ENCODE assay signal across 9 mouse cellular contexts in genomic region chr9:69987579-69987978, GRCm38 (mm10). TPM values are rescaled to one million over a fixed set of nuclear protein-coding genes. Genes with fewer than 3 reads are reported as not detected.
DNase-seq lines count a peak whose midpoint lies in the region; ATAC-seq and TF ChIP-seq lines count a peak whose summit lies in the region.
"Had no signal": no experiment of that assay in that cellular context is flagged by ENCODE, and none has a peak within 500 bp of the region (broad histone marks: within the 10 kb centered on the region; RNA-seq: fewer than 3 reads in every experiment).

No protein-coding gene starts in this region.

- H3K9me3 ChIP-seq in kidney, embryonic 16.5 days (ENCODE audit: low read length), result no peaks in the 10 kb centered on the region
- H3K9me3 ChIP-seq: embryonic facial prominence, embryonic 15.5 days had no signal

- no peak for ATAC-seq in kidney, embryonic 16.5 days (ENCODE audit: low FRiP score, low TSS enrichment)
- no peak for ATAC-seq in Patski

- POLR2A ChIA-PET in Patski (lab: Charles Lee), result interaction anchor here (0.7 kb wide), 1 partner anchor 9 kb away, joined by 3 read pairs; no protein-coding TSS in a partner anchor

- H3K27me3 ChIP-seq in kidney, adult 2 months (replicated peaks; ENCODE audit: control insufficient read depth, insufficient read depth, low read length), result no peaks in the 10 kb centered on the region
- H3K27me3 ChIP-seq in kidney, embryonic 16.5 days (ENCODE audit: insufficient read depth, low read length), result no peaks in the 10 kb centered on the region
- H3K27me3 ChIP-seq in Patski, result no peaks in the 10 kb centered on the region
- H3K27me3 ChIP-seq: embryonic facial prominence, embryonic 15.5 days had no signal

- H3K4me3 ChIP-seq in kidney, adult 2 months (ENCODE audit: insufficient read depth, low read depth, low read length), result no peak overlapping the region
- no peak overlapping the region for H3K4me3 ChIP-seq in kidney, embryonic 16.5 days (ENCODE audit: low read length)
- H3K4me3 ChIP-seq: embryonic facial prominence, embryonic 15.5 days had no signal

- CTCF ChIA-PET in Patski (lab: Charles Lee), result interaction anchor here (1.3 to 1.6 kb wide), 2 partner anchors 30 to 365 kb away, joined by 3 to 8 read pairs; no protein-coding TSS in a partner anchor

- H3K4me2 ChIP-seq in kidney, embryonic 16.5 days (replicated peaks; ENCODE audit: low read depth, low read length), result no peak overlapping the region
- H3K4me2 ChIP-seq: embryonic facial prominence, embryonic 15.5 days had no signal

- peak; percentile 72 for DNase-seq in kidney, adult 2 months
- no peak for DNase-seq in Patski (ENCODE audit: low read depth, low spot score)
- DNase-seq in embryo, embryonic 10 days (ENCODE audit: low spot score), result peak; percentile 83
- peak; percentile 21 for DNase-seq in heart, postnatal 25 days (ENCODE audit: low spot score)
- peak; percentile 39 for DNase-seq in left cerebral cortex, postnatal 4 days
- DNase-seq in ovary, postnatal 14 days (ENCODE audit: low spot score), result peak; percentile 63
- peak; percentile 34 to 58 for DNase-seq in urinary bladder, postnatal 36 days (ENCODE audit: low spot score in 2 of 2)

- intact Hi-C loops in heart, postnatal 25 days (cut with DNase I), result loop anchor here (1.0 to 5.0 kb wide), 3 partner anchors 38 to 480 kb away; no protein-coding TSS in a partner anchor
- intact Hi-C loops in left cerebral cortex, postnatal 4 days (cut with DNase I), result loop anchor here (5.0 to 10.0 kb wide), 3 partner anchors 220 to 480 kb away; no protein-coding TSS in a partner anchor

- H3K9ac ChIP-seq in kidney, embryonic 16.5 days (replicated peaks; ENCODE audit: low read length), result no peak overlapping the region
- H3K9ac ChIP-seq: embryonic facial prominence, embryonic 15.5 days had no signal

- under 1% methylated on average over 3 of the region's 3 CpGs for WGBS in kidney, adult 2 months
- WGBS in kidney, embryonic 16.5 days, result 0% methylated on average over 3 of the region's 3 CpGs

- no peak overlapping the region for H3K27ac ChIP-seq in kidney, adult 2 months (ENCODE audit: insufficient read depth, low read depth, low read length)
- no peak overlapping the region for H3K27ac ChIP-seq in kidney, embryonic 16.5 days (ENCODE audit: low read length)
- H3K27ac ChIP-seq: embryonic facial prominence, embryonic 15.5 days had no signal

- peak; percentile 49 for TF ChIP-seq CTCF in kidney, adult 2 months (conservative IDR thresholded peaks at IDR 0.05; ENCODE audit: insufficient read depth, insufficient read length, low read depth, low read length)
- peak; percentile 78 for TF ChIP-seq CTCF in Patski (IDR thresholded peaks at IDR 0.05)

- no peaks in the 10 kb centered on the region for H3K36me3 ChIP-seq in kidney, adult 2 months (ENCODE audit: control insufficient read depth, insufficient read depth, low read length)
- H3K36me3 ChIP-seq in kidney, embryonic 16.5 days (ENCODE audit: insufficient read depth, low read length), result no peaks in the 10 kb centered on the region

- TF ChIP-seq POLR2A in kidney, adult 2 months (IDR thresholded peaks at IDR 0.05; ENCODE audit: low read depth, low read length), result no peak

- in situ Hi-C loops in Patski (cut with MboI; ENCODE audit: low pct_unique_long_range_greater_than_20kb), result loop anchor here (5.0 kb wide), 2 partner anchors 365 to 480 kb away; no protein-coding TSS in a partner anchor

- no peaks in the 10 kb centered on the region; the same call in none of the 2 replicates for H3K4me1 ChIP-seq in kidney, adult 2 months (ENCODE audit: control insufficient read depth, insufficient read depth, low read length)
- peaks cover 26% of the 10 kb centered on the region for H3K4me1 ChIP-seq in kidney, embryonic 16.5 days (ENCODE audit: insufficient read depth, low read length)

RNA-seq across cellular contexts. Expression of gene Bnip2, which starts 1.7 kb away (rescaled TPM):
- 16.9 and 19.0 TPM in 2 replicates for polyA plus RNA-seq in kidney, adult 2 months (2012; rRNA removed)
- 111 and 116 TPM in 2 replicates for polyA plus RNA-seq in kidney, embryonic 16.5 days (2015; fragmentation: Nextera tagmentation; extraction: Ambion mirVana)
- polyA plus RNA-seq in Patski (2021), result 116 TPM
- total RNA-seq in heart, postnatal 25 days (2021), result 100 to 1,000 TPM in 1 of 2 experiments, 10 to 100 TPM in 1; 97.7 to 108 TPM
- total RNA-seq in left cerebral cortex, postnatal 4 days (2021), result 10 to 100 TPM; 64.0 to 67.1 TPM

RNA-seq across cellular contexts. Expression of gene Gtf2a2, which starts 24.8 kb away (rescaled TPM):
- 18.4 and 19.6 TPM in 2 replicates for polyA plus RNA-seq in kidney, adult 2 months (2012; rRNA removed)
- polyA plus RNA-seq in kidney, embryonic 16.5 days (2015; fragmentation: Nextera tagmentation; extraction: Ambion mirVana), result 174 and 181 TPM in 2 replicates
- 85.6 TPM for polyA plus RNA-seq in Patski (2021)
- 10 to 100 TPM; 51.3 to 58.7 TPM for total RNA-seq in heart, postnatal 25 days (2021)
- 10 to 100 TPM; 88.7 to 91.6 TPM for total RNA-seq in left cerebral cortex, postnatal 4 days (2021)

RNA-seq across cellular contexts. Expression of gene Gcnt3, which starts 50.3 kb away (rescaled TPM):
- polyA plus RNA-seq in kidney, adult 2 months (2012; rRNA removed), result 0.30 and 0.31 TPM in 2 replicates
- polyA plus RNA-seq in kidney, embryonic 16.5 days (2015; fragmentation: Nextera tagmentation; extraction: Ambion mirVana), result 1.5 and 1.7 TPM in 2 replicates
- polyA plus RNA-seq in Patski (2021), result 0.17 TPM
- under 1 TPM in 1 of 2 experiments, not detected in 1; 0.08 TPM for total RNA-seq in heart, postnatal 25 days (2021)
- not detected for total RNA-seq in left cerebral cortex, postnatal 4 days (2021)
